Mouse (Mus musculus) forebrain, embryonic 10.5 days (tissue): ENCODE results near the gene Rasal1. TPM values are rescaled to one million over a fixed set of nuclear protein-coding genes. Genes with fewer than 3 reads are reported as not detected.
A peak's percentile ranks its signal among the peaks of the same experiment; 100 is the strongest.

Source experiments
- DNase-seq: peaks from one replicate; pipeline ENCODE4 v3.0.0-alpha.2; 2017; ENCODE audit warnings: low spot score; ENCODE audit errors: extremely low spot score
- H3K27ac ChIP-seq: fragments of 300-500 bp; sonication (generic); 2 replicates; pipeline ENCODE4 v1.5.1; 2016; ENCODE audit warnings: mild to moderate bottlenecking
- H3K27me3 ChIP-seq: fragments of 300-500 bp; sonication (generic); 2 replicates; pipeline ENCODE4 v1.6.1; 2016; ENCODE audit warnings: mild to moderate bottlenecking; ENCODE audit not compliant: poor library complexity, severe bottlenecking
- H3K36me3 ChIP-seq: fragments of 300-500 bp; sonication (generic); replicated peaks from 2 replicates; pipeline ENCODE4 v1.6.1; 2016; ENCODE audit warnings: mild to moderate bottlenecking, moderate library complexity
- H3K4me1 ChIP-seq: fragments of 300-500 bp; sonication (generic); 2 replicates; pipeline ENCODE4 v1.6.1; 2016
- H3K4me3 ChIP-seq: fragments of 300-500 bp; sonication (generic); 2 replicates; pipeline ENCODE4 v1.5.1; 2016; ENCODE audit warnings: mild to moderate bottlenecking, moderate library complexity
- H3K9me3 ChIP-seq: fragments of 300-500 bp; sonication (generic); 2 replicates; pipeline ENCODE4 v1.6.1; 2016; ENCODE audit warnings: mild to moderate bottlenecking, moderate library complexity
- WGBS: fragments of 180-500 bp; shearing (Covaris S2); methylation state at CpG from one replicate; pipeline ENCODE4 v1.1.7; 2016; 5-methylcytosine and 5-hydroxymethylcytosine counted together
- polyA plus RNA-seq: library from polyadenylated mRNA; unstranded; fragments of >200 nt; fragmentation: Nextera tagmentation; extraction: Ambion mirVana; gene quantifications from 2 replicates; pipeline ENCODE4 v1.2.1, GENCODE M21; 2016

Rasal1 gene
- polyA plus RNA-seq, 1 experiment from 2014 or later: 0.24 TPM

DNA sequence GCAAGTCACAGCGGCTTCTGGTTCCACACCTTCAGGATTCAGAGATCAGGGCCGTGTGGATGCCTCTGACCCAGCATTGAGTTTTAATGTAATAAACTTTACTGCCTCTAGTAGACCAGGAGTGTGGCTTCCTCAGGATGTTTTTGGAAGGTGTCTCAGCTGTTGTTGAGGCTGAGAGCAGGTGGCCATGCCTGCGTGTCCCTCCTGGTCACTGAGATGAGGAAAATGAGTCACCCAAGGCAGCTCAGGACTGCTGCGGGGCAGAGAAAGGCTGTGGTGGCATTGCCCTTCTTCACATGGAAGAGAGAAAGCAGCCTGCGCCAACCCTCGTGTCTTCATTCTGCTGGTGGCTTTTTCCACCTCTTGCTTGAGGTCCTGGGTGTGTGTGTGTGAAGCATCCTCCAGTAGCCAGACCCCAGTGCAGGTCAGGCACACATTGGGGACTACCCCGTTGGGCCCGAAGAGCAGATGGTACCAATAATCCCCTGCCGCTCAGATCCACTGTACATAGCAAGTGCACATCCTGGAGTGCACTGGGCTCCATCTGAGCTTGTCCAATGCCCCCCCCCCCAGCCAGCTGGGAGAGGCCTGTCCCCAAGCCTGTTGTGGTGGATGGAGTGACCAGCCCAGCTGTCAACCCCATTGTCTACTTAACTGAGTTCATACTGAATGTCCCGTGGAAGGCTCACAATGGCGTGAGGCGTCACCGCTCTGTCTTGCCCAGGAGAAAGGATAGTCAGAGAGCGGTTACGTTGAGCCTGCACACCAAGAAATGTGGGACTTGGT is 20.9 kb upstream of the Rasal1 start:
- no peak overlapping the region for H3K4me3 ChIP-seq
- peaks cover 19% of the 10 kb centered on the region for H3K4me1 ChIP-seq
- H3K9me3 ChIP-seq: peaks cover 11% of the 10 kb centered on the region
- peaks cover 63% of the 10 kb centered on the region for H3K36me3 ChIP-seq
- H3K27ac ChIP-seq: no peak overlapping the region
- no peak for DNase-seq
- H3K27me3 ChIP-seq: peaks cover 33% of the 10 kb centered on the region
- WGBS: 91% methylated on average over 15 of the region's 15 CpGs

DNA sequence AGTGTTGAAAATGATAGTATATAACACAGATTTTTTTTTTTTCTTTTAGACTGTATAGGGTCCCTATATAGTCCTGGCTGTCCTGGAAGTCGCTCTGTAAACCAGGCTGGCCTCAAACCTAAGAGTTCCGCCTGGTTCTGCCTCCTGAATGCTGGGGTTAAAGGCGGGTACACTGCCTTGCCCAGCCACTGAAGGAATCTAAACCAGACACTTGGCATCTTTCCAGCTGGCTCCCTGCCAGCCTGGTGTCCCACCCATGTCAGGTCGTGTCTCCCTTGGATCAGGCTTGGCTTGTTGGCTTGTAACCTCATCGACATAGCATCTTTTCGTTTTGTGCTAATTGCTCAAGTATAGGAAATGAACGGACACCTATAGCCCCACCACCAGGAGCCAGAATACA is 20.0 kb upstream of the Rasal1 start:
- WGBS: 89% methylated on average over 7 of the region's 7 CpGs
- DNase-seq: no peak
- peaks cover 54% of the 10 kb centered on the region for H3K36me3 ChIP-seq
- H3K4me1 ChIP-seq: peaks cover 19% of the 10 kb centered on the region
- H3K27me3 ChIP-seq: peaks cover 33% of the 10 kb centered on the region
- no peak overlapping the region for H3K27ac ChIP-seq
- H3K9me3 ChIP-seq: peaks cover 11% of the 10 kb centered on the region
- H3K4me3 ChIP-seq: no peak overlapping the region

DNA sequence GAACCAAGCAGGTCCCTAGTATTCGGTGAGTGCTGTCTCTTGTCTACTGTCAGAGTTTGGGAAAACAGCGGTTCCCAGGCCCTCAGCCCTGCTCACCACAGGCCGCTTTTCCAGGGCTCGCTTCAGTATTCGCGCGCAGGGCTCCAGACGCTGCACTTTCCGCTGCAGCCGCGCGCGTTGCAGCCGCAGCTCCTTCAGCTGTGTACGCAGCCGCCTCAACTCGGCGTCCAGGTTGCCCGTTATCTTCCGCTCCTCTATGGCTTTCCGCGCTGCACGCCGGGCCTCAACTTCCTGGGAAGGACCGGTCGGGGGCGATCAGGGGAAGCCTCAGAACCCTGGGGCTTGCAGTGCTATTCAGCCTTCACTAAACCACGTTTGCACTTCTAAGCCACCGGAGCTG is 17.5 kb upstream of the Rasal1 start:
- Histone ChIP-seq H3K9me3 (peaks cover 11% of the 10 kb centered on the region), H3K36me3 (peaks cover 29% of the 10 kb centered on the region), H3K27me3 (peaks cover 33% of the 10 kb centered on the region), H3K4me1 (peaks cover 16% of the 10 kb centered on the region), H3K27ac (no peak overlapping the region), H3K4me3 (peak overlapping the region; percentile 37)
- WGBS: 10% methylated on average over 29 of the region's 29 CpGs
- no peak for DNase-seq

DNA sequence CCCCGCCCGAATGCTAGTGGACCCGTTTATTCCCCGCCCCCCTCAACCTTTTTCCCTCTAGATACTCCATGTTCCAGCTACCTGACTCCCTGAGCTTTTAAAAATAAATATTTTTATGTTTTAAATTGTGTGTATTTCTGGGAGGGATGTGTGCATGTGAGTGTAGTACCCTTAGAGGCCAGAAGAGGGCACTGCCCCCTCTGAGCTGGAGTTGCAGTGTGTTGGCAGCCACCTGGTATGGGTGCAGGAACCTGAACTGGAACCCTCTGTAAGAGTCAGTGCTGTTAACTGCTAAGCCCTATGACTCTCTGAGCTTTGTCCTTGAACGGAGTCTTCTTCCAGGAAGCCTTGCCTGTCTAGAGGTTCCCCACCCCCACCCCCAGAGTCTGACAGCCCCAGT is 16.7 kb upstream of the Rasal1 start:
- no peak overlapping the region for H3K4me3 ChIP-seq
- H3K27ac ChIP-seq: no peak overlapping the region
- H3K36me3 ChIP-seq: peaks cover 21% of the 10 kb centered on the region
- WGBS: 90% methylated on average over 5 of the region's 5 CpGs
- H3K4me1 ChIP-seq: peaks cover 10% of the 10 kb centered on the region
- no peak for DNase-seq
- peaks cover 11% of the 10 kb centered on the region for H3K9me3 ChIP-seq
- H3K27me3 ChIP-seq: peaks cover 33% of the 10 kb centered on the region

DNA sequence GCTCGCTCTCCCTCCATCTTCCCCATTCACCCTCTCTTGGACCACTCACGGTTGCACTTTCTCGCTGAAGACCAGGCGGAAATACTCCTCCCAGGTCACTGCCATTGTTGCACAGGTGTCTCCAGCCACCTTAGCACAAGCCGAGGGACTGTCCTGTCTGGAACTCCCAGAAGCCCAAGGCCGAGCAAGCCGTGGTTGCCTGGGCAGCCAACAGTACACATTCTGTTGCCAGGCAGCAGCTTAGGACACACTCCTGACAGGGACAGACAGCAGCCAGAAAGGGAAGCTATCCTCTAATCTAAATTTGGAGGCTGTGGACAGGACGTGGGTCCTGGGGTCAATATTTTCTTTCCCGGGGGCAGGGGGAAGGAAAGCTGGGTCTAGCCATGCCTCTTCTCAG is 14.5 kb upstream of the Rasal1 start, which contains the start of gene Cfap73:
TSS of gene Cfap73 (minus strand) at position 105 of the 400 bp plus-strand sequence.
- peaks cover 11% of the 10 kb centered on the region for H3K9me3 ChIP-seq
- no peak for DNase-seq
- 76% methylated on average over 9 of the region's 9 CpGs for WGBS
- peaks cover 33% of the 10 kb centered on the region for H3K27me3 ChIP-seq
- no peaks in the 10 kb centered on the region for H3K36me3 ChIP-seq
- peaks cover 8% of the 10 kb centered on the region for H3K4me1 ChIP-seq
- H3K4me3 ChIP-seq: no peak within 1 kb of the TSS
- H3K27ac ChIP-seq: no peak within 1 kb of the TSS

DNA sequence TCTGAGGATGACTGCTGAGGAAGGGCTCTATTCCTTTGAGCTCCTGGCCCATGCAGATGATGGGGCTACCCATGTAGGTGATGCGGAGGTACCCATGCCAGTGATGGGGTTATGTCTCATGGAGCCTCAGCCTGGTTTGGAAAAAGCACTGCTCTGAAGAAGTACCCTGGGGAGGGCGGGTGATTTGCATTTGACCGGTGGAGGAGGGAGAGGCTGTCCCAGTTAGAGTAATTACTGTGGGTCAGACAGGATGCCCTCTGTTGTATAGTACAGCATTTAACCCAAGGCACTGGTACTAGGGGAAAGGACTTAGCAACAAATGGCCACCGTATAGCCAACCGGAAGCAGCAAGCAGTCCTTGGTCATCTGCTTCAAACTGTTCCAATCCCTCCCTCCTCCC is 13.8 kb upstream of the Rasal1 start:
- no peak overlapping the region for H3K27ac ChIP-seq
- DNase-seq: no peak
- H3K9me3 ChIP-seq: peaks cover 11% of the 10 kb centered on the region
- no peak overlapping the region for H3K4me3 ChIP-seq
- H3K36me3 ChIP-seq: no peaks in the 10 kb centered on the region
- H3K27me3 ChIP-seq: peaks cover 28% of the 10 kb centered on the region
- peaks cover 8% of the 10 kb centered on the region for H3K4me1 ChIP-seq
- WGBS: 53% methylated on average over 5 of the region's 5 CpGs

DNA sequence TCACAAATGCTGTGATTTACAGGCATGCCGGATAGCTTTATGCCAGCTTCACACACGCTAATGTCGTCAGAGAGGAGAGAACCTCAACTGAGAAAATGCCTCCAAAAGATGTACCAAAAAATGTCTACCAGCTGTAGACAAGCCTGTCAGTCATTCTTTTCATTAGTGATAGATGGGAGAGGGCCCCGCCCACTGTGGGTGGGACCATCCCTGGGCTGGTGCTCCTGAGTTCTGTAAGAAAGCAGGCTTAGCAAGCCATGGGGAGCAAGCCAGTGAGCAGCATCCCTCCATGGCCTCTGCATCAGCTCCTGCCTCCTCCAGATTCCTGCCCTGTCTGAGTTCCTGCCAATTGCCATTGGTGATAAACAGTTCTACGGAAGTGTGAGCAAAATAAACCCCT is 13.0 kb upstream of the Rasal1 start:
- H3K27ac ChIP-seq: no peak overlapping the region
- WGBS: 89% methylated on average over 5 of the region's 5 CpGs

DNA sequence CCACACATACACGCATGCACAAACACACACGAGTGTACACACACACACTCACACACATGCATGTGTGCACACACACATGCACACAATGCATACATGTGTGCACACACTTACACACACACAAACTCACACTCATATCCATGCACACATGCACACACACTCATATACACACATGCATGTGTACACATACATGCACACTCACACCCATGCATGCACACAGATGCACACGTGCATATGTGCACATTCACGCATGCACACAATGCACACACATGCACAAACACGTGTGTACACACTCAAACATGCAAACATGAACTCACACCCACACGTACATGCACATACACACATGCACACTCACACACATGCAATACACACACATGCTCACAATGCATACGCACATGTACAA is 8.5 kb upstream of the Rasal1 start:
- no peak for DNase-seq
- Histone ChIP-seq H3K27me3 (no peaks in the 10 kb centered on the region; the same call in 1 of the 2 replicates), H3K4me3 (no peak overlapping the region), H3K27ac (no peak overlapping the region), H3K36me3 (no peaks in the 10 kb centered on the region), H3K4me1 (no peaks in the 10 kb centered on the region), H3K9me3 (no peaks in the 10 kb centered on the region)
- 92% methylated on average over 7 of the region's 7 CpGs for WGBS

More for the DNA sequence above, 13.0 kb upstream of the Rasal1 start:
- Histone ChIP-seq H3K4me3 (no peak overlapping the region), H3K4me1 (peaks cover 8% of the 10 kb centered on the region), H3K9me3 (peaks cover 11% of the 10 kb centered on the region), H3K27me3 (peaks cover 20% of the 10 kb centered on the region), H3K36me3 (no peaks in the 10 kb centered on the region)
- no peak for DNase-seq

DNA sequence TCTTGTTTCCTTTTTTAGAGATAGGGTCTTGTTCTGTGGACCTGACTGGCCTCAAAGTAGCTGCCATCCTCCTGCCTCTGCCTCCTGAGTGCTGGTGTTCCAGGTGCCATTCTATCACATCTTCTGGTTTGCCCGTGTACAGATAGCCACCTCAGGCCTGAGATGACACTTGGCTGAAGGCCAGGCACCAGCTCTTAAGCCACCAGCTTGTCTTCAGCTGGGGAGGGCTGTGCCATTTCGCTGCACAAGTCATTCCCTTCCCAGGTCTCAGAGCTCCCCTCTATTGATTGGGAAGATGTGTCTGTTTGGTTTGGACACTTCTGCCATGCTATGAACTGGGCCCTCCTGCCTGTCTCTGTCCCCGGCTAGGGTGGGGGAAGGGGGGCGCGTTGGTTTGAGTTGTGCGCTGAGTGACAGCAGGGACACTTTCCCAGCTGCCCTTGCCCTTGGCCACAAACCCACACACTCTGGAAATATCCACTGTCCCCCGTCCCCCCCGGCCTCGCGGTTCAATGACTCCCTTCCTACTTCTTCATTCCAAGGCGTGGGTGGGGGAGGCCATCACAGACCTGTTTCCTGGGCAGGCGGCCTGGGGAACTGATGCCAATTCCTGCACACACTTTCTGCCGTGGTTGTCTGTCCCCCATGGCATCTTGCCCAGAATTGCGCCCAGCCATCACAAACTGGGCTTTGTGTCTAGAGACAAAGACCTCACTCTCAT is 5.1 kb upstream of the Rasal1 start:
- 81% methylated on average over 14 of the region's 14 CpGs for WGBS
- peaks cover 28% of the 10 kb centered on the region for H3K27me3 ChIP-seq
- H3K4me3 ChIP-seq: no peak overlapping the region
- H3K36me3 ChIP-seq: no peaks in the 10 kb centered on the region
- peaks cover 3% of the 10 kb centered on the region for H3K4me1 ChIP-seq
- H3K27ac ChIP-seq: no peak overlapping the region
- no peaks in the 10 kb centered on the region for H3K9me3 ChIP-seq
- no peak for DNase-seq

DNA sequence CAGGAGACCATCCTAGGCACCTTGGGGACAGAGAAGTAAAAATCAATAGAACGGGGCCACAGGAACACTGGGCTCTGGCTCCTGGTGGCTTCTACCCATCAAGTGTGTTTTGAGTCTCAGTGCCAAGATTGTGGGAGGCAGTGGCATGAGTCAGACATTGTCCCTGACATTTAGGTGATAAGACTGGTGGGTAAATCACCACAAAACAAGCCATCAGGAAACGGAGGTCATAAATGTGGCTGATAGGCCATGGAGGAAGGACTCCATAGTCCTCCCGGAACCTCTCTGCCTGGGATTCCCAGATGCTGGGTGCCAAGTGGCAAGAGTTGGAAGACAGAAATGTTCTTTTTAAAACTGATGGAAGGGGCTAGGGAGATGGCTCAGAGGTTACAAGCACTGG is 4.4 kb upstream of the Rasal1 start:
- 91% methylated on average over 3 of the region's 3 CpGs for WGBS
- Histone ChIP-seq H3K27ac (no peak overlapping the region), H3K36me3 (no peaks in the 10 kb centered on the region), H3K27me3 (peaks cover 35% of the 10 kb centered on the region), H3K4me1 (peaks cover 10% of the 10 kb centered on the region), H3K9me3 (no peaks in the 10 kb centered on the region), H3K4me3 (no peak overlapping the region)
- DNase-seq: no peak

DNA sequence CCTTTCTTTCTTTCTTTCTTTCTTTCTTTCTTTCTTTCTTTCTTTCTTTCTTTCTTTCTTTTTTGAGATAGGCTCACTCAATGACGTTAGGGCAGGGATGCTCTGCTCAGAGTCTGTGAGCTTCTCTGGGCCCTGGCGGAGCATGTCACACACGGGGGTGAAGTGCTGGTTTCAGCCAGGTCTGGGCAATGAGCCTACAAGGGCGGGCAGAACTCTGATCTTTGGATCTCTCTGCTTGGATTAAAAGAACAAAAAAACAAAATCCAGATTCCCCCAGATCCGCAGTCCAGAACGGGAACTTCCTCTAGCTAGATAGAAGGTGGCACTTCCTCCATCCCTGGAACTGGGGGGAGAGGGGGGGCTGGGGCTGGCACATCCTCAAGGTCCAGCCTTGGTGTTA is 2.8 kb upstream of the Rasal1 start:
- Histone ChIP-seq H3K9me3 (no peaks in the 10 kb centered on the region), H3K27me3 (peaks cover 52% of the 10 kb centered on the region), H3K36me3 (no peaks in the 10 kb centered on the region), H3K27ac (no peak overlapping the region), H3K4me3 (no peak overlapping the region), H3K4me1 (peaks cover 15% of the 10 kb centered on the region)
- WGBS: 76% methylated on average over 6 of the region's 6 CpGs
- DNase-seq: no peak

DNA sequence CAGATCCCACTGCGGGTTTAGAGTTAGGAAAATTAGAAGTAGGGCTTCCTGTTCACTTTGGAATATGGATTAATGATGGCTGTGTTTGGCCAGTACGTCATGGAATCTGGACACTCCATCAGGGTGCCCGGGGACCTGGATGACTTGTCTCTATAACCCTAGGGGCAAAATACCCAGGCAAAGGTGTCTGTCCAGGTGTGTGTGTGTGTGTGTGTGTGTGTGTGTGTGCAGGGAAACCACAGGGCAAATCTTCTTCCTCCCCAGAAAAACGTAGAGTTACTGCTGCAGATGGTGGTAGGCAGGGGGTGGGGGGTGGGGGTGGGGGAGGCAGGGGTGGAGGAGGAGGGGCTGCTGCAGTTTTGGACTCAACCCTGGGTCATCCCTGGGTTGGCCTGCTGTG is 1.3 kb upstream of the Rasal1 start:
- 71% methylated on average over 4 of the region's 4 CpGs for WGBS
- Histone ChIP-seq H3K9me3 (no peaks in the 10 kb centered on the region), H3K36me3 (no peaks in the 10 kb centered on the region), H3K27me3 (peaks cover 67% of the 10 kb centered on the region), H3K4me3 (no peak overlapping the region), H3K27ac (no peak overlapping the region), H3K4me1 (peaks cover 15% of the 10 kb centered on the region)
- DNase-seq: no peak

DNA sequence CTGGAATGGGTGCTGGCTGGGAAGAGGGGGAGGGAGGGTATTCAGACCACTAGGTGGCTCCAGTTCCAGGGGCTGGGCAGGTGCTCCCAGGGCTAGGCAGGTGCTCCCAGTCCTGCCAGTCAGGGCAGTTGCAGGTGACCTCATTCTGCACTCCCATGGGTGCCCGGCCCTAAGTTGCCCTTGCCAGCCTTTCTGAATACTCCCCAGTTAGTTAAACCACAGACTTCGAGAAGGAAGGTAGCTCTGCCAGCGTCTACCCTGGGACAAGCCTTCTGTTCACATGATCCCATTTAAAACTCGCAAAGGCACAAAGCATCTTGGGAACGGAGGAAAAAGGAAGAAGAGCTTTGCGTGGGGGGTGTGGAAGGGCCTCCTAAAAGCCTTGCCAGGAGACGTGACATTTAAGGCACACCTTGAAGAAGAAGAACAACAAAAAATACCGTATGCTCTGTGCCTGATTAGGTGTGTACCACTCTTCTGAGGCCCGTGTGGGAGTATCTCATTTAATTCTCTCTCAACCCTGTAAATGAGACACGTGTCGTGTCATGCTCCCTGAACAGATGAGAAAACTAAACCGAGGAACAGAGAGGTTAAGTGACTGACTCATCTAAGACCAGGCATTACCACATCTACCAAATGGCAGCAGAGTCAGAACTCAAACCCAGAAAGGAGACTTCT is 659 bp upstream of the Rasal1 start:
- Histone ChIP-seq H3K4me1 (peaks cover 15% of the 10 kb centered on the region), H3K27me3 (peaks cover 73% of the 10 kb centered on the region), H3K9me3 (no peaks in the 10 kb centered on the region), H3K36me3 (no peaks in the 10 kb centered on the region), H3K4me3 (no peak overlapping the region), H3K27ac (no peak overlapping the region)
- WGBS: 45% methylated on average over 12 of the region's 12 CpGs
- no peak for DNase-seq
